Mouse (Mus musculus) megakaryocyte, embryonic 14.5 days (primary cell): ENCODE measurements around the gene Nek5. TPM values are rescaled to one million over a fixed set of nuclear protein-coding genes. Genes with fewer than 3 reads are reported as not detected.

ENCODE experiments used
- H3K27me3 ChIP-seq: replicated peaks from 2 replicates; pipeline ENCODE3; 2012; ENCODE audit warnings: inconsistent platforms
- H3K36me3 ChIP-seq: replicated peaks from 2 replicates; pipeline ENCODE3; 2012; ENCODE audit warnings: low read length, inconsistent platforms, mixed read lengths
- H3K4me1 ChIP-seq: 2 replicates; pipeline ENCODE4 v1.6.1; 2012; ENCODE audit warnings: inconsistent platforms
- H3K4me3 ChIP-seq: replicated peaks from 2 replicates; pipeline ENCODE3; 2012; ENCODE audit warnings: moderate library complexity, mild to moderate bottlenecking, inconsistent platforms
- H3K9me3 ChIP-seq: 2 replicates; pipeline ENCODE4 v1.6.1; 2012; ENCODE audit warnings: inconsistent platforms
- FLI1 ChIP-seq: IDR thresholded peaks from 2 replicates; pipeline ENCODE4 v1.6.1; 2012; ENCODE audit warnings: low read length, inconsistent platforms, mixed read lengths
- GATA1 ChIP-seq: IDR thresholded peaks from 3 replicates; pipeline ENCODE4 v1.6.1; 2012; ENCODE audit warnings: mixed read lengths, low read length, inconsistent platforms, borderline replicate concordance
- polyA plus RNA-seq: library from polyadenylated mRNA; stranded (reverse); fragments of >175 nt; gene quantifications from 2 replicates; pipeline ENCODE4 v1.2.3, GENCODE M21; 2012; ENCODE audit warnings: low replicate concordance; ENCODE audit not compliant: insufficient read depth

Gene Nek5
- polyA plus RNA-seq, 1 experiment, result not detected

- Histone ChIP-seq H3K9me3 (peaks cover 12% of the 10 kb centered on the region), H3K27me3 (peaks cover 1% of the 10 kb centered on the region), H3K36me3 (no peaks in the 10 kb centered on the region), H3K4me1 (no peaks in the 10 kb centered on the region), H3K4me3 (no peak overlapping the region)
- no peak for TF ChIP-seq GATA1
- TF ChIP-seq FLI1, result no peak
Observed at GRCm38 (mm10) chr8:22028973-22029372, 95.9 kb downstream of the Nek5 start.

GRCm38 (mm10) chr8:22025241-22025640 is 99.6 kb downstream of the Nek5 start:
- Histone ChIP-seq H3K4me3 (no peak overlapping the region), H3K9me3 (peaks cover 12% of the 10 kb centered on the region), H3K27me3 (peaks cover 1% of the 10 kb centered on the region), H3K36me3 (no peaks in the 10 kb centered on the region), H3K4me1 (no peaks in the 10 kb centered on the region)
- no peak for TF ChIP-seq FLI1
- no peak for TF ChIP-seq GATA1

Other genes with a start within 250 kb of the Nek5 start
- not detected in 2 replicates for gene Defb9, start 239.6 kb downstream of the Nek5 start, polyA plus RNA-seq
- gene Defb11, start 218.6 kb downstream of the Nek5 start, polyA plus RNA-seq, result not detected in 2 replicates
- gene Defb15, start 192.3 kb downstream of the Nek5 start, polyA plus RNA-seq, result not detected in 2 replicates
- gene Defb35, start 186.7 kb downstream of the Nek5 start, polyA plus RNA-seq, result not detected in 2 replicates
- not detected in 2 replicates for gene Defb13, start 178.3 kb downstream of the Nek5 start, polyA plus RNA-seq
- gene Fam90a1a, start 166.3 kb downstream of the Nek5 start, polyA plus RNA-seq, result not detected in 2 replicates
- 4.5 TPM in 1 of 2 replicates, not detected in the other for gene Ccdc70, start 155.3 kb downstream of the Nek5 start, polyA plus RNA-seq
- 0.08 TPM in 1 of 2 replicates, not detected in the other for gene Atp7b, start 64.7 kb downstream of the Nek5 start, polyA plus RNA-seq
- 0.22 TPM in 1 of 2 replicates, not detected in the other for gene Alg11, start 64.3 kb downstream of the Nek5 start, polyA plus RNA-seq
- gene Nek3, start 41.4 kb upstream of the Nek5 start, polyA plus RNA-seq, result 0.62 and 0.86 TPM in 2 replicates
- 2.2 TPM in 1 of 2 replicates, not detected in the other for gene Ckap2, start 60.8 kb upstream of the Nek5 start, polyA plus RNA-seq
- 1.4 and 7.2 TPM in 2 replicates for gene Vps36, start 67.8 kb upstream of the Nek5 start, polyA plus RNA-seq
- gene Thsd1, start 102.3 kb upstream of the Nek5 start, polyA plus RNA-seq, result 2.0 TPM in 1 of 2 replicates, not detected in the other
- gene Tpte, start 158.4 kb upstream of the Nek5 start, polyA plus RNA-seq, result not detected in 2 replicates